Mouse (Mus musculus) kidney, adult 2 months (tissue): ENCODE data around the gene Vstm4.

Experiments used
- CTCF ChIP-seq: fragments of 200-500 bp; conservative IDR thresholded peaks from 2 replicates; pipeline ENCODE4 v1.5.1; 2011; ENCODE audit warnings: low read depth, mild to moderate bottlenecking, control low read depth, low read length, moderate library complexity, mixed read lengths; ENCODE audit not compliant: insufficient read depth, insufficient read length
- POLR2A ChIP-seq: fragments of 200-500 bp; IDR thresholded peaks from one replicate; pipeline ENCODE4 v1.6.1; 2011; ENCODE audit warnings: low read depth, low read length, control low read depth

- TF ChIP-seq CTCF (no peak), POLR2A (no peak)
Observed at GRCm38 (mm10) chr14:32833847-32834246, 22.7 kb upstream of the Vstm4 start, which contains the start of gene Fam170b.
